Mouse (Mus musculus) cerebellum, adult 2 months (tissue): ENCODE results near the gene Spns3.

Experiments used
- CTCF ChIP-seq: fragments of 200-500 bp; IDR thresholded peaks from 2 replicates; pipeline ENCODE4 v1.5.1; 2011; ENCODE audit warnings: low read depth, mild to moderate bottlenecking, control low read depth, low read length, moderate library complexity, borderline replicate concordance; ENCODE audit not compliant: insufficient read depth
- POLR2A ChIP-seq: fragments of 200-500 bp; IDR thresholded peaks from 2 replicates; pipeline ENCODE4 v1.6.1; 2011; ENCODE audit warnings: low read length, control low read depth, borderline replicate concordance; ENCODE audit not compliant: insufficient read depth

- TF ChIP-seq CTCF (no peak), POLR2A (no peak)
Measured at GRCm38 (mm10) chr11:72576466-72577351, 26.4 kb upstream of the Spns3 start.
